Mouse (Mus musculus) thymus, adult 18-20 months (tissue): Measurements from ENCODE around the gene Tiam2.
A peak's percentile ranks its signal among the peaks of the same experiment; 100 is the strongest.

Experiments
- DNase-seq, 2 experiments: peaks; one replicate each; pipeline ENCODE4 v3.0.0; 2022; ENCODE audit warnings: mixed read lengths in 2 of 2

The Tiam2 gene

GRCm38 (mm10) chr17:3500936-3501335 is 174.6 kb downstream of the Tiam2 start:
- no peak for DNase-seq

GRCm38 (mm10) chr17:3505711-3506110 is 179.3 kb downstream of the Tiam2 start:
- DNase-seq = no peak

GRCm38 (mm10) chr17:3506508-3506907 is 180.1 kb downstream of the Tiam2 start:
- DNase-seq = no peak

- DNase-seq = peak in 1 of 2 experiments; percentile 5
Measured at GRCm38 (mm10) chr17:3509841-3510240, 183.5 kb downstream of the Tiam2 start.

GRCm38 (mm10) chr17:3514316-3514715 is 187.9 kb downstream of the Tiam2 start:
- no peak for DNase-seq

GRCm38 (mm10) chr17:3515851-3516250 is 189.5 kb downstream of the Tiam2 start:
- DNase-seq = no peak

- DNase-seq = no peak
Measured at GRCm38 (mm10) chr17:3516406-3516805, 190.0 kb downstream of the Tiam2 start.

- no peak for DNase-seq
Measured at GRCm38 (mm10) chr17:3520344-3520743, 194.0 kb downstream of the Tiam2 start.

- DNase-seq = no peak
Measured at GRCm38 (mm10) chr17:3527841-3528471, 201.6 kb downstream of the Tiam2 start.

- DNase-seq = no peak
Measured at GRCm38 (mm10) chr17:3529523-3529922, 203.2 kb downstream of the Tiam2 start.

- DNase-seq = no peak
Measured at GRCm38 (mm10) chr17:3530549-3530948, 204.2 kb downstream of the Tiam2 start.

- no peak for DNase-seq
Measured at GRCm38 (mm10) chr17:3531641-3532040, 205.3 kb downstream of the Tiam2 start.

- no peak for DNase-seq
Measured at GRCm38 (mm10) chr17:3532254-3532653, 205.9 kb downstream of the Tiam2 start, which contains the start of gene Cldn20. Gene Cldn20 (plus strand): TSS chr17:3532554.

GRCm38 (mm10) chr17:3533425-3533824 is 207.1 kb downstream of the Tiam2 start:
- DNase-seq = no peak

- DNase-seq = no peak
Measured at GRCm38 (mm10) chr17:3540304-3540703, 213.9 kb downstream of the Tiam2 start.

GRCm38 (mm10) chr17:3541033-3541432 is 214.7 kb downstream of the Tiam2 start:
- DNase-seq = no peak

- DNase-seq = no peak
Measured at GRCm38 (mm10) chr17:3547725-3548124, 221.4 kb downstream of the Tiam2 start.

GRCm38 (mm10) chr17:3556251-3556650 is 229.9 kb downstream of the Tiam2 start:
- no peak for DNase-seq

GRCm38 (mm10) chr17:3557331-3558311 is 231.2 kb downstream of the Tiam2 start, which contains the start of gene Tfb1m:
Gene Tfb1m (minus strand): TSS chr17:3557781.
- DNase-seq = peak; percentile 95 to 98

GRCm38 (mm10) chr17:3558356-3558870 is 232.0 kb downstream of the Tiam2 start:
- DNase-seq = no peak

GRCm38 (mm10) chr17:3560534-3560933 is 234.2 kb downstream of the Tiam2 start:
- no peak for DNase-seq

GRCm38 (mm10) chr17:3562405-3562804 is 236.0 kb downstream of the Tiam2 start:
- DNase-seq = no peak

- DNase-seq = no peak
Measured at GRCm38 (mm10) chr17:3570876-3571275, 244.5 kb downstream of the Tiam2 start.
